Mouse (Mus musculus): ENCODE measurements around the gene Srf. TPM values are rescaled to one million over a fixed set of nuclear protein-coding genes. Genes with fewer than 3 reads are reported as not detected.

The Srf gene
- polyA plus RNA-seq, 1 experiment from 2014 or later, result 11.9 TPM

DNA sequence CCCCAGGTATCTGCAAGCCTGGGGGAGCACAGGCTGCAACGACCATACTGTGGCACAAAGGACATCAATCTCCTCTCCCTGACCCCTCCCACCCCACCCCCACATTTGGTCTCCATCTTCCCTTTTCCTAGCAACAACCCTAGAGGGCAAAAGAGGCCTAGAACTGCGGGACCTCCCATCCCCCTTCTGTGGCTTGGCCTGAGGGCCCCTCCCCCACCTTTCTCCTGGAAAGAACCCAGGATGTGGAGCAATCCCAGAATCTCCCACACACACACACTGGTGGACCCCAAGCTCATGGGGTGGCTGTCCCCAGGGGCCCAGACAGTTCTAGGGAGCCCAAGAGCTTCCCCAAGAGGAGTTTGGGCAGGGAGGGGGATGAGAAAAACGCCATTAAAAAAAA is 8.1 kb downstream of the Srf start:
- no peak for DNase-seq (ENCODE audit: low spot score)
- no peak for ATAC-seq (replicated peaks; ENCODE audit: low FRiP score, low TSS enrichment, low read depth)
- 21% methylated on average over 3 of the region's 3 CpGs for WGBS

DNA sequence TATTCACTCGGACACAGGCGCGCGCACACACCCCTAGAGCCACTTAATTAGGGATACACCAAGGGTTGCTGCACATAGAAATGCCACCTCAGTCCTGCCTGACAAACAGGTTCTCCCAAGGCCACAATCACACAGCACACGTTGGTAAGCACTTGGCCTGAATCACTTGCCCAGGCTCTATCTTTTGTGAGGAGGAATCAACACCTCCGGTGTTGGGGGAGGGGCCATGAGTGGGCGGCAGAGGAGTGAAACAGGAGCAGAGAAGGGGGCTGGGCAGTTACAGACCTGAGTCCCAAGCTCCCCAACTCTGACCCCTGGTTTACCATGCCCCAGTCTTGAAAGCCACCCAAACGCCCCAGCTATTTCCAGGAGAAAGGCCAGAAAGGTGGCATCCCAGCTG is 9.0 kb downstream of the Srf start:
- Histone ChIP-seq H3K4me3 (ENCODE audit: low read depth, low read length) (no peak overlapping the region), H3K4me2 (ENCODE audit: low read length) (no peak overlapping the region; the same call in 1 of the 2 replicates), H3K9me3 (ENCODE audit: control insufficient read depth, low read length) (no peaks in the 10 kb centered on the region), H3K9ac (ENCODE audit: low read length) (no peak overlapping the region), H3K4me1 (replicated peaks; ENCODE audit: control insufficient read depth, insufficient read depth, low read length) (peaks cover 15% of the 10 kb centered on the region; the same call in 1 of the 2 replicates), H3K36me3 (ENCODE audit: control insufficient read depth, insufficient read depth, low read length) (peaks cover 46% of the 10 kb centered on the region), H3K27ac (ENCODE audit: low read depth) (no peak overlapping the region), H3K27me3 (replicated peaks; ENCODE audit: control insufficient read depth, insufficient read depth, low read length) (no peaks in the 10 kb centered on the region)
- WGBS, result 24% methylated on average over 8 of the region's 8 CpGs
- no peak for ATAC-seq (replicated peaks; ENCODE audit: low FRiP score, low TSS enrichment, low read depth)
- no peak for DNase-seq (ENCODE audit: low spot score)

More for the DNA sequence above, 8.1 kb downstream of the Srf start:
- peaks cover 52% of the 10 kb centered on the region for H3K36me3 ChIP-seq (ENCODE audit: control insufficient read depth, insufficient read depth, low read length)
- H3K9me3 ChIP-seq (ENCODE audit: control insufficient read depth, low read length), result no peaks in the 10 kb centered on the region
- no peak overlapping the region for H3K4me2 ChIP-seq (ENCODE audit: low read length)
- H3K27ac ChIP-seq (ENCODE audit: low read depth), result no peak overlapping the region
- no peaks in the 10 kb centered on the region for H3K27me3 ChIP-seq (replicated peaks; ENCODE audit: control insufficient read depth, insufficient read depth, low read length)
- H3K4me1 ChIP-seq (replicated peaks; ENCODE audit: control insufficient read depth, insufficient read depth, low read length), result peaks cover 22% of the 10 kb centered on the region
- no peak overlapping the region for H3K4me3 ChIP-seq (ENCODE audit: low read depth, low read length)
- no peak overlapping the region for H3K9ac ChIP-seq (ENCODE audit: low read length)

- Histone ChIP-seq H3K27me3 (replicated peaks; ENCODE audit: control insufficient read depth, insufficient read depth, low read length) (no peaks in the 10 kb centered on the region), H3K9ac (ENCODE audit: low read length) (peak overlapping the region; percentile 57), H3K36me3 (ENCODE audit: control insufficient read depth, insufficient read depth, low read length) (peaks cover 42% of the 10 kb centered on the region), H3K9me3 (ENCODE audit: control insufficient read depth, low read length) (no peaks in the 10 kb centered on the region), H3K4me3 (ENCODE audit: low read depth, low read length) (peak overlapping the region; percentile 53), H3K27ac (ENCODE audit: low read depth) (no peak overlapping the region), H3K4me1 (replicated peaks; ENCODE audit: control insufficient read depth, insufficient read depth, low read length) (peaks cover 14% of the 10 kb centered on the region; the same call in 1 of the 2 replicates), H3K4me2 (ENCODE audit: low read length) (peak overlapping the region; percentile 85)
- 21% methylated on average over 7 of the region's 7 CpGs for WGBS
- ATAC-seq (replicated peaks; ENCODE audit: low FRiP score, low TSS enrichment, low read depth) (no peak), DNase-seq (ENCODE audit: low spot score) (no peak)
Observed at GRCm38 (mm10) chr17:46546591-46546990, 9.4 kb downstream of the Srf start.

DNA sequence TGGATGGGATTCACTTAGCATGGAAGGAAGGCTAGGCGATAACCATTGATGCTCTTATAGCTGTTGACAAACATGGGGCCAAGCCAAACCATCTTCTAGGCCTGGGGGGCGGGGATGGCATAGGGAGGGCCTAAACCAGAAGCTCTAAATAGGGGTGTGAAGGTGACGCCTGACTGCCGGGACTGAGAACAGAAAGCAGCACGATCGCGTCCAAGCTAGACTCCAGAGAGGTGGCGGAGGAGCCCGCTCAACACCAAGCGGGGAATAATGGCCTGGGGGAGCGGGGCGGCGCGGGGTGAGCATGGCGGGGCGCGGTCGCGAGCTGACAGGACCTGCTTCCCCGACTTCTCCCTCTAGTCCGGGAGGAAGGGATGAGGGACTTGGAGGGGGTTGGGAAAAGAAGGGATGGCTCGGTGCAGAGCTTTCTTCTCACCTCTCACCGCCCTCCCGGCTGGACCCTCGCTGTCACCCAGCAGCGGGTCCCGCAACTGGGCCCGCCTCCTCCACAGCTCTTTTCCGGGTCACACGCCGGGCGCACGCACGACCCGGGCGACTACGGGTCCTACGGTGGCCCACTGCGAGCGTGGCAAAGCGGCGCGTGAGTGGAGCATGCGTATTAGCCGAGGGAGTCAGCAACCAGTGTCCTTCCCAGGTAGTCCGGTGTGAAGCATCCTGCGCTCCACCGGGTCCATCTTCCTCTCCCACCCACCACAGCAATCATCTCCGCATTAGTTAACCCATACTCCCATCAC is 10.0 kb downstream of the Srf start, which contains the start of gene Cul9:
Cul9 (minus strand) TSS at position 576 of the 752 bp plus-strand sequence.
- H3K4me3 ChIP-seq (ENCODE audit: low read depth, low read length), result peak within 1 kb of the TSS; percentile 53
- H3K9me3 ChIP-seq (ENCODE audit: control insufficient read depth, low read length), result no peaks in the 10 kb centered on the region
- no peaks in the 10 kb centered on the region for H3K27me3 ChIP-seq (replicated peaks; ENCODE audit: control insufficient read depth, insufficient read depth, low read length)
- H3K4me1 ChIP-seq (replicated peaks; ENCODE audit: control insufficient read depth, insufficient read depth, low read length), result peaks cover 14% of the 10 kb centered on the region; the same call in 1 of the 2 replicates
- ATAC-seq (replicated peaks; ENCODE audit: low FRiP score, low TSS enrichment, low read depth) (peak; percentile 23; the same call in 1 of the 2 replicates), DNase-seq (ENCODE audit: low spot score) (peak; percentile 76)
- peaks cover 36% of the 10 kb centered on the region for H3K36me3 ChIP-seq (ENCODE audit: control insufficient read depth, insufficient read depth, low read length)
- H3K4me2 ChIP-seq (ENCODE audit: low read length), result peak within 1 kb of the TSS; percentile 85
- no peak within 1 kb of the TSS for H3K27ac ChIP-seq (ENCODE audit: low read depth)
- 3% methylated on average over 49 of the region's 49 CpGs for WGBS
- H3K9ac ChIP-seq (ENCODE audit: low read length), result peak within 1 kb of the TSS; percentile 57

- ATAC-seq (replicated peaks; ENCODE audit: low FRiP score, low TSS enrichment, low read depth) (no peak), DNase-seq (ENCODE audit: low spot score) (no peak)
- Histone ChIP-seq H3K9ac (ENCODE audit: low read length) (no peak overlapping the region), H3K4me2 (ENCODE audit: low read length) (no peak overlapping the region), H3K4me3 (ENCODE audit: low read depth, low read length) (no peak overlapping the region), H3K27ac (ENCODE audit: low read depth) (no peak overlapping the region), H3K9me3 (ENCODE audit: control insufficient read depth, low read length) (no peaks in the 10 kb centered on the region), H3K4me1 (replicated peaks; ENCODE audit: control insufficient read depth, insufficient read depth, low read length) (peaks cover 14% of the 10 kb centered on the region; the same call in 1 of the 2 replicates), H3K27me3 (replicated peaks; ENCODE audit: control insufficient read depth, insufficient read depth, low read length) (no peaks in the 10 kb centered on the region), H3K36me3 (ENCODE audit: control insufficient read depth, insufficient read depth, low read length) (peaks cover 14% of the 10 kb centered on the region)
- 87% methylated on average over 12 of the region's 12 CpGs for WGBS
Observed at GRCm38 (mm10) chr17:46543661-46544060, 12.3 kb downstream of the Srf start.

DNA sequence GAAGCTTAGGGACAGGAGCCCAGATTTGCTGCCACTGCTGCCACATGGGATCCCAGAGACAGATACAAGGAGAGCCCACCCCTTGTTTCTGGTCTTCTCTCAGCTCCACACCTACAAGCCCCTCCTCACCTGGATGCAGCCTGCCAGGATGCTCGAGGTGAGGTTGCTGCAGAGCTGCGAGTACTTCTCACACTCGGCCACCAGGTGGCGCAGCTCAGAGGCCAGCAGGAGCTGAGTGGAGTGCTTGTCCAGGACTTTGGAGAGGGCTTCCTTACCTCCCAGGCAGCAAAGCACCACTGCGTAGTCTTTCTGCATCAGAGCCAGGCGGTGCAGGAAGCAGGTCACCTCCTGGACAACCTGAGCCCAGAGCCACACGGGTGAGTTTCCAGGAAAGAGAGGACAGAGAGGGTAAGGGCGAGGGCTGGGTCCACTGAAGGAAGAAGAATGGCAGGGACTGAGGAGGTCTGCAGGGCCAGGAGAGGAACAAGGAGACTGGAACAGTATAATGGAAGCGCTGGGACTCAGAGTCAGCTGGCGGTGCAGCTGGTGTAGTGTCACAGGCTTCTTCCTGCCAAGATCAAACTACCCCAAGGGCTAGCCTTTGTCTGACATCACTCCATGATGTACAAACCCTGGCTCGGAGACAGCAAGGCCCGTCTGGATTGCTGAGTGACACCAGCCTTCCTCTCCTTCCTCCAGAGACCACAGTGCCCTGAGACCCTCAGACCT is 30.2 kb downstream of the Srf start:
- Histone ChIP-seq H3K27ac (ENCODE audit: low read depth) (no peak overlapping the region), H3K4me2 (ENCODE audit: low read length) (no peak overlapping the region), H3K27me3 (replicated peaks; ENCODE audit: control insufficient read depth, insufficient read depth, low read length) (peaks cover 7% of the 10 kb centered on the region; the same call in 1 of the 2 replicates), H3K9ac (ENCODE audit: low read length) (no peak overlapping the region), H3K4me1 (replicated peaks; ENCODE audit: control insufficient read depth, insufficient read depth, low read length) (no peaks in the 10 kb centered on the region), H3K36me3 (ENCODE audit: control insufficient read depth, insufficient read depth, low read length) (no peaks in the 10 kb centered on the region), H3K9me3 (ENCODE audit: control insufficient read depth, low read length) (no peaks in the 10 kb centered on the region), H3K4me3 (ENCODE audit: low read depth, low read length) (no peak overlapping the region)
- ATAC-seq (replicated peaks; ENCODE audit: low FRiP score, low TSS enrichment, low read depth), result peak; percentile 47; the same call in 1 of the 2 replicates
- DNase-seq (ENCODE audit: low spot score), result peak; percentile 84
- WGBS, result 34% methylated on average over 12 of the region's 12 CpGs

GRCm38 (mm10) chr17:46525065-46525464 is 30.9 kb downstream of the Srf start:
- 81% methylated on average over 10 of the region's 10 CpGs for WGBS
- H3K36me3 ChIP-seq (ENCODE audit: control insufficient read depth, insufficient read depth, low read length), result no peaks in the 10 kb centered on the region

DNA sequence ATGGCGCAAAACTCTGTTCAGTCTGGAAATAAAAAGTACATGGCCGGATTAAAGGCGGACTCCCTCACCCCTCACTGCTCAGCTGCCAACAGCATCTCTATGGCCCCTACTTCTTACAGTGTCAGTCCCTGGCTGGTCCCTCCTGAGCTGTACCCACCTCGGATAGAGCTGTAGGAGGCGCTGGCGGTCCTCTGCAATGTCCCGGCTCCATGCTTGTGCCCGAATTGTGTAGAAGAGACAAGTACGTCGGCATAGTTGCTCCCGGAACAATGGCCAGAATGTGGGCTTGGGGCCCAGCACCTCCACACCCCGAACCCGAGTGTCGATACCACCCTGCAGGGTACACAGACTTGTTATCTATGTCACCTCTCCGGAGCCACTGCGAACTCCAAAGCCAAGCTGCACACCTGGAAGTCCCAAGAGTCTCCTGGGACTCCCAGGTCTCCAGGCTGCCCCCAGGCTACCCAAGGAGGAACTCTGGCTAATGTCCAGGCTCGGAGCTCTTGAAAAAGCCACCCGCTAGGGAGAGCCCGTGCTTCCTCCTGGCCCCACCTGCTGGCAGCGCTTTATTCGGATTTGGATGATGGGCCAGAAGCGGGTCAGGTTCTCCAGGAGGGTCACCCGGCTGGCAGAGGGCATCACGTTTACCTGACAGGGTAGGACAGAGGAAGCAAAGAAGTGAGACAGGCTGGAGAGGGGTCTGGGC is 33.9 kb downstream of the Srf start:
- ATAC-seq (replicated peaks; ENCODE audit: low FRiP score, low TSS enrichment, low read depth), result no peak

More at GRCm38 (mm10) chr17:46525065-46525464, 30.9 kb downstream of the Srf start:
- DNase-seq (ENCODE audit: low spot score) (no peak), ATAC-seq (replicated peaks; ENCODE audit: low FRiP score, low TSS enrichment, low read depth) (no peak)
- Histone ChIP-seq H3K27ac (ENCODE audit: low read depth) (no peak overlapping the region), H3K9ac (ENCODE audit: low read length) (no peak overlapping the region), H3K9me3 (ENCODE audit: control insufficient read depth, low read length) (no peaks in the 10 kb centered on the region), H3K27me3 (replicated peaks; ENCODE audit: control insufficient read depth, insufficient read depth, low read length) (peaks cover 7% of the 10 kb centered on the region; the same call in 1 of the 2 replicates), H3K4me1 (replicated peaks; ENCODE audit: control insufficient read depth, insufficient read depth, low read length) (no peaks in the 10 kb centered on the region), H3K4me3 (ENCODE audit: low read depth, low read length) (no peak overlapping the region), H3K4me2 (ENCODE audit: low read length) (no peak overlapping the region)

More for the DNA sequence above, 33.9 kb downstream of the Srf start:
- Histone ChIP-seq H3K9me3 (ENCODE audit: control insufficient read depth, low read length) (no peaks in the 10 kb centered on the region), H3K4me2 (ENCODE audit: low read length) (no peak overlapping the region), H3K27ac (ENCODE audit: low read depth) (no peak overlapping the region), H3K4me3 (ENCODE audit: low read depth, low read length) (no peak overlapping the region), H3K36me3 (ENCODE audit: control insufficient read depth, insufficient read depth, low read length) (no peaks in the 10 kb centered on the region), H3K9ac (ENCODE audit: low read length) (no peak overlapping the region), H3K27me3 (replicated peaks; ENCODE audit: control insufficient read depth, insufficient read depth, low read length) (peaks cover 7% of the 10 kb centered on the region; the same call in 1 of the 2 replicates), H3K4me1 (replicated peaks; ENCODE audit: control insufficient read depth, insufficient read depth, low read length) (no peaks in the 10 kb centered on the region)
- DNase-seq (ENCODE audit: low spot score), result no peak
- 36% methylated on average over 24 of the region's 24 CpGs for WGBS
